Mouse (Mus musculus) stomach, embryonic 16.5 days (tissue): ENCODE results near the gene Tmem88. TPM values are rescaled to one million over a fixed set of nuclear protein-coding genes. Genes with fewer than 3 reads are reported as not detected.

Experiments used
- ATAC-seq: fragments of 200-750 bp; cut with Nextera tagmentation; 2 replicates; pipeline ENCODE4 v1.8.0; 2017; ENCODE audit warnings: moderate number of reproducible peaks, moderate TSS enrichment; ENCODE audit not compliant: insufficient read depth, low FRiP score
- H3K27ac ChIP-seq: fragments of 300-500 bp; sonication (generic); 2 replicates; pipeline ENCODE4 v1.5.1; 2014; ENCODE audit warnings: low read length
- H3K27me3 ChIP-seq: fragments of 300-500 bp; sonication (generic); 2 replicates; pipeline ENCODE4 v1.6.1; 2014; ENCODE audit warnings: low read length, control low read depth, mixed read lengths; ENCODE audit not compliant: control insufficient read depth, insufficient read depth
- H3K36me3 ChIP-seq: fragments of 300-500 bp; sonication (generic); 2 replicates; pipeline ENCODE4 v1.6.1; 2014; ENCODE audit warnings: low read length; ENCODE audit not compliant: control insufficient read depth, insufficient read depth
- H3K4me1 ChIP-seq: fragments of 300-500 bp; sonication (generic); 2 replicates; pipeline ENCODE4 v1.6.1; 2014; ENCODE audit warnings: low read length, control low read depth, mixed read lengths; ENCODE audit not compliant: control insufficient read depth, insufficient read depth
- H3K4me2 ChIP-seq: fragments of 300-500 bp; sonication (generic); 2 replicates; pipeline ENCODE4 v1.6.1; 2014; ENCODE audit warnings: low read depth, low read length, mixed read lengths
- H3K4me3 ChIP-seq: fragments of 300-500 bp; sonication (generic); replicated peaks from 2 replicates; pipeline ENCODE4 v1.5.1; 2014; ENCODE audit warnings: mild to moderate bottlenecking, low read length
- H3K9ac ChIP-seq: fragments of 300-500 bp; sonication (generic); 2 replicates; pipeline ENCODE4 v1.6.1; 2014; ENCODE audit warnings: low read length
- H3K9me3 ChIP-seq: fragments of 300-500 bp; sonication (generic); replicated peaks from 2 replicates; pipeline ENCODE4 v1.6.1; 2016; ENCODE audit warnings: low read length, control low read depth; ENCODE audit not compliant: control insufficient read depth
- WGBS: fragments of 180-500 bp; shearing (Covaris S2); extraction: QIAGEN DNeasy Blood & Tissue Kit; methylation state at CpG from one replicate; pipeline ENCODE4 v1.1.7; 2014; 5-methylcytosine and 5-hydroxymethylcytosine counted together
- polyA plus RNA-seq: library from polyadenylated mRNA; unstranded; fragments of >200 nt; fragmentation: Nextera tagmentation; extraction: Ambion mirVana; gene quantifications from 2 replicates; pipeline ENCODE4 v1.2.1, GENCODE M21; 2015

Tmem88 gene
- polyA plus RNA-seq, 1 experiment from 2014 or later: 28.7 TPM

GRCm38 (mm10) chr11:69418481-69419442, 20.7 kb upstream of the Tmem88 start:
- Histone ChIP-seq H3K27me3 (peaks cover 6% of the 10 kb centered on the region), H3K9ac (peak overlapping the region; percentile 81), H3K4me1 (peaks cover 33% of the 10 kb centered on the region), H3K36me3 (no peaks in the 10 kb centered on the region), H3K4me3 (peak overlapping the region; percentile 67), H3K4me2 (peak overlapping the region; percentile 98), H3K9me3 (no peaks in the 10 kb centered on the region), H3K27ac (peak overlapping the region; percentile 99)
- WGBS: under 1% methylated on average over 45 of the region's 45 CpGs
- peak; percentile 91 for ATAC-seq

- Histone ChIP-seq H3K4me2 (peak overlapping the region; percentile 98), H3K4me1 (peaks cover 43% of the 10 kb centered on the region), H3K9ac (peak overlapping the region; percentile 81), H3K9me3 (no peaks in the 10 kb centered on the region), H3K36me3 (no peaks in the 10 kb centered on the region), H3K27me3 (peaks cover 6% of the 10 kb centered on the region), H3K4me3 (peak overlapping the region; percentile 67), H3K27ac (peak overlapping the region; percentile 99)
- ATAC-seq: peak; percentile 41
- WGBS: under 1% methylated on average over 39 of the region's 39 CpGs
These were observed 19.7 kb upstream of the Tmem88 start for GRCm38 (mm10) chr11:69417449-69418384.

GRCm38 (mm10) chr11:69416921-69417448, 19.0 kb upstream of the Tmem88 start:
- H3K9me3 ChIP-seq: no peaks in the 10 kb centered on the region
- peaks cover 6% of the 10 kb centered on the region for H3K27me3 ChIP-seq
- peak overlapping the region; percentile 64 for H3K9ac ChIP-seq
- WGBS: 13% methylated on average over 8 of the region's 8 CpGs
- peak overlapping the region; percentile 67 for H3K4me3 ChIP-seq
- no peak for ATAC-seq
- H3K4me2 ChIP-seq: peak overlapping the region; percentile 98
- H3K4me1 ChIP-seq: peaks cover 51% of the 10 kb centered on the region
- no peaks in the 10 kb centered on the region for H3K36me3 ChIP-seq
- peak overlapping the region; percentile 99 for H3K27ac ChIP-seq

GRCm38 (mm10) chr11:69416509-69416908, 18.5 kb upstream of the Tmem88 start:
- peaks cover 4% of the 10 kb centered on the region for H3K27me3 ChIP-seq
- H3K9ac ChIP-seq: peak overlapping the region; percentile 80
- no peaks in the 10 kb centered on the region for H3K9me3 ChIP-seq
- WGBS: under 1% methylated on average over 4 of the region's 4 CpGs
- peak overlapping the region; percentile 67 for H3K4me3 ChIP-seq
- peaks cover 54% of the 10 kb centered on the region for H3K4me1 ChIP-seq
- no peaks in the 10 kb centered on the region for H3K36me3 ChIP-seq
- ATAC-seq: no peak
- peak overlapping the region; percentile 98 for H3K4me2 ChIP-seq
- H3K27ac ChIP-seq: peak overlapping the region; percentile 99

GRCm38 (mm10) chr11:69415668-69416451, 17.8 kb upstream of the Tmem88 start:
- WGBS: 0% methylated on average over 16 of the region's 25 CpGs
- no peaks in the 10 kb centered on the region for H3K9me3 ChIP-seq
- H3K9ac ChIP-seq: peak overlapping the region; percentile 80
- peaks cover 50% of the 10 kb centered on the region for H3K4me1 ChIP-seq
- no peaks in the 10 kb centered on the region for H3K36me3 ChIP-seq
- peak; percentile 12; the same call in 1 of the 2 replicates for ATAC-seq
- peak overlapping the region; percentile 67 for H3K4me3 ChIP-seq
- no peaks in the 10 kb centered on the region for H3K27me3 ChIP-seq
- peak overlapping the region; percentile 98 for H3K4me2 ChIP-seq
- peak overlapping the region; percentile 99 for H3K27ac ChIP-seq

GRCm38 (mm10) chr11:69415327-69415667, 17.3 kb upstream of the Tmem88 start:
- Histone ChIP-seq H3K27me3 (no peaks in the 10 kb centered on the region), H3K4me3 (peak overlapping the region; percentile 67), H3K27ac (peak overlapping the region; percentile 99), H3K4me1 (peaks cover 45% of the 10 kb centered on the region), H3K9ac (peak overlapping the region; percentile 80), H3K36me3 (no peaks in the 10 kb centered on the region), H3K9me3 (no peaks in the 10 kb centered on the region), H3K4me2 (peak overlapping the region; percentile 98)
- ATAC-seq: peak; percentile 6; the same call in 1 of the 2 replicates
- 1% methylated on average over 3 of the region's 3 CpGs for WGBS

GRCm38 (mm10) chr11:69414421-69415326, 16.6 kb upstream of the Tmem88 start:
- Histone ChIP-seq H3K4me1 (peaks cover 42% of the 10 kb centered on the region), H3K27me3 (no peaks in the 10 kb centered on the region)
- WGBS: 11% methylated on average over 4 of the region's 4 CpGs

More at GRCm38 (mm10) chr11:69414421-69415326, 16.6 kb upstream of the Tmem88 start:
- Histone ChIP-seq H3K4me3 (peak overlapping the region; percentile 67), H3K9ac (peak overlapping the region; percentile 80), H3K4me2 (peak overlapping the region; percentile 98), H3K36me3 (no peaks in the 10 kb centered on the region), H3K9me3 (no peaks in the 10 kb centered on the region), H3K27ac (peak overlapping the region; percentile 99)
- no peak for ATAC-seq
